7 mouse cellular contexts compared by ENCODE assay signal in the genomic region with DNA sequence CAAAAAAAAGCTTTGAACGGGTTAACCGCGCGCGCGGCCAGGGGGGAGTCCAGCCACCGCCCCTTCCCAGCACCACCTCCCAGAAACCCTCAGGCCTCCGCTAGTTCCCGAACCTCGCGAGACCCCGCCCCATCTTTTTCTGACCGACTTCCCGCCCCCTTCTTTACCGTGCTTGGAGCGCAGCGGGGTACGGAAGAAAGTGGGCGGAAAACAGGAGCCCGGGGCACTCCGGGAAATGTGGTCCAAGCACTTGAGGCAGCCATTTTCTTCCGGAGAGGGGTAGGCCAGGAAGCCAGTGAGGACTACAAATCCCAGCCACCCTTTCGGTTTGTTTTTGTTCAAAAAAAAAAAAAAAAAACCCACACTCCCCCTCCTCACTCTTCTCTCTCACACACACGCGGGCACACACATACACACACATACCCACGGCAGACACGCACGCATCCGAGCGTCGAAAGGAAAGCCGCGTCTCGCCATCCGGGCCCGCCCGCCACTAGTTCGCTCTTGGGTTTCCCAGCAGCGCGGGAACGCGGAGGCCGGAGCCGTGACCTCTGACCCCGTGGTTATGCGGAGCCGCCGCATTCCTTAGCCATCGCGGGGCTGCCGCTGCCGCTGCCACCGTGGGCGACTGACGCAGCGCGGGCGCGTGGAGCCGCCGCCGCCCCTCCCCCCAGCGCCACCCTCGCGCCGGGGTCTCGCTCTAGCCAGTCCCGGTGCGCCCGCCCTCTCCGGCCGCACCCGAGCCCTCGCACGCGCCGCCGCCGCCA. TPM values are rescaled to one million over a fixed set of nuclear protein-coding genes. Genes with fewer than 3 reads are reported as not detected.
A peak's percentile ranks its signal among the peaks of the same experiment; 100 is the strongest.
DNase-seq lines count a peak whose midpoint lies in the region; ATAC-seq lines count a peak whose summit lies in the region.

Gene Asxl1 (plus strand): TSS at position 376 of the 767 bp plus-strand sequence.

- ATAC-seq in embryonic facial prominence, embryonic 12.5 days (ENCODE audit: insufficient number of reproducible peaks, insufficient read depth, low FRiP score, low TSS enrichment) = peak; percentile 98
- peak; percentile 97 for ATAC-seq in limb, embryonic 11.5 days (ENCODE audit: insufficient number of reproducible peaks, low FRiP score, low TSS enrichment, low read depth)
- peak; percentile 97 for ATAC-seq in midbrain, embryonic 14.5 days (ENCODE audit: low FRiP score, low TSS enrichment)

- H3K9me3 ChIP-seq in embryonic facial prominence, embryonic 12.5 days = no peaks in the 10 kb centered on the region
- no peaks in the 10 kb centered on the region for H3K9me3 ChIP-seq in limb, embryonic 11.5 days (ENCODE audit: control insufficient read depth, low read length)
- H3K9me3 ChIP-seq in midbrain, embryonic 14.5 days (ENCODE audit: control insufficient read depth, low read length) = no peaks in the 10 kb centered on the region

- peaks cover 28% of the 10 kb centered on the region for H3K4me1 ChIP-seq in embryonic facial prominence, embryonic 12.5 days
- peaks cover 14% of the 10 kb centered on the region for H3K4me1 ChIP-seq in limb, embryonic 11.5 days (ENCODE audit: control insufficient read depth, insufficient read depth, low read length)
- peaks cover 29% of the 10 kb centered on the region for H3K4me1 ChIP-seq in midbrain, embryonic 14.5 days (ENCODE audit: control insufficient read depth, insufficient read depth, low read length)

- WGBS in embryonic facial prominence, embryonic 12.5 days = under 1% methylated on average over 67 of the region's 79 CpGs
- WGBS in limb, embryonic 11.5 days = under 1% methylated on average over 62 of the region's 79 CpGs
- WGBS in midbrain, embryonic 14.5 days = 0% methylated on average over 66 of the region's 79 CpGs

- peak within 1 kb of the TSS; percentile 68 for H3K4me2 ChIP-seq in embryonic facial prominence, embryonic 12.5 days (replicated peaks)
- H3K4me2 ChIP-seq in limb, embryonic 11.5 days (ENCODE audit: low read depth, severe bottlenecking) = peak within 1 kb of the TSS; percentile 74
- H3K4me2 ChIP-seq in midbrain, embryonic 14.5 days (ENCODE audit: low read length) = peak within 1 kb of the TSS; percentile 82

- 0 out of 2 replicates have a peak, but pooled peaks cover 5% of the 10 kb centered on the region for H3K36me3 ChIP-seq in embryonic facial prominence, embryonic 12.5 days
- no peaks in the 10 kb centered on the region; the same call in 1 of the 2 replicates for H3K36me3 ChIP-seq in limb, embryonic 11.5 days (ENCODE audit: control insufficient read depth, insufficient read depth, low read length)
- H3K36me3 ChIP-seq in midbrain, embryonic 14.5 days (ENCODE audit: control insufficient read depth, insufficient read depth, low read length) = no peaks in the 10 kb centered on the region

- H3K9ac ChIP-seq in embryonic facial prominence, embryonic 12.5 days = peak within 1 kb of the TSS; percentile 97
- peak within 1 kb of the TSS; percentile 97 for H3K9ac ChIP-seq in limb, embryonic 11.5 days (ENCODE audit: low read length)
- H3K9ac ChIP-seq in midbrain, embryonic 14.5 days (replicated peaks; ENCODE audit: low read length) = peak within 1 kb of the TSS; percentile 95

- DNase-seq in adrenal gland, postnatal 25 days = peak; percentile 93
- peak; percentile 100 for DNase-seq in heart, adult 11 months
- peak; percentile 93 for DNase-seq in kidney, adult 18-20 months
- peak; percentile 99 for DNase-seq in limb, embryonic 11.5 days (ENCODE audit: low spot score)
- DNase-seq in midbrain, embryonic 14.5 days = peak; percentile 99
- DNase-seq in spleen, adult 18-20 months = peak; percentile 87 to 92

- H3K27me3 ChIP-seq in embryonic facial prominence, embryonic 12.5 days = no peaks in the 10 kb centered on the region
- H3K27me3 ChIP-seq in limb, embryonic 11.5 days (ENCODE audit: control insufficient read depth, insufficient read depth, low read length) = no peaks in the 10 kb centered on the region
- no peaks in the 10 kb centered on the region for H3K27me3 ChIP-seq in midbrain, embryonic 14.5 days (ENCODE audit: control insufficient read depth, insufficient read depth, low read length)

- peak within 1 kb of the TSS; percentile 99 for H3K27ac ChIP-seq in embryonic facial prominence, embryonic 12.5 days
- peak within 1 kb of the TSS; percentile 99 for H3K27ac ChIP-seq in limb, embryonic 11.5 days (replicated peaks; ENCODE audit: low read depth, low read length)
- H3K27ac ChIP-seq in midbrain, embryonic 14.5 days (replicated peaks; ENCODE audit: low read depth, low read length) = peak within 1 kb of the TSS; percentile 96

- peak within 1 kb of the TSS; percentile 76 for H3K4me3 ChIP-seq in embryonic facial prominence, embryonic 12.5 days
- H3K4me3 ChIP-seq in limb, embryonic 11.5 days (ENCODE audit: low read depth, low read length) = peak within 1 kb of the TSS; percentile 85
- peak within 1 kb of the TSS; percentile 84 for H3K4me3 ChIP-seq in midbrain, embryonic 14.5 days (replicated peaks; ENCODE audit: low read depth, low read length)

RNA-seq across cellular contexts. Expression of gene Asxl1, which starts in this region (rescaled TPM):
- total RNA-seq in adrenal gland, postnatal 25 days (2021) = 32.4 and 38.4 TPM in 2 replicates
- polyA plus RNA-seq in embryonic facial prominence, embryonic 12.5 days (2016; fragmentation: Nextera tagmentation; extraction: Ambion mirVana) = 19.1 and 23.9 TPM in 2 replicates
- polyA plus RNA-seq in limb, embryonic 11.5 days (2014; fragmentation: Nextera tagmentation; extraction: Ambion mirVana) = 24.0 and 26.5 TPM in 2 replicates
- polyA plus RNA-seq in midbrain, embryonic 14.5 days (2014; fragmentation: Nextera tagmentation; extraction: Ambion mirVana) = 13.4 and 17.1 TPM in 2 replicates

Comparison
In these comparisons a context has a peak if more than half of its experiments do, and no peak if none do; other contexts are left out.
1. Peak in every context shown above with its lines: DNase-seq, ATAC-seq, H3K4me3 ChIP-seq and H3K27ac ChIP-seq.